Mouse (Mus musculus) myocyte (in vitro differentiated cells): Measurements from ENCODE around the gene Clasrp.

Experiments
- E2F4 ChIP-seq: IDR thresholded peaks from one replicate; pipeline ENCODE4 v1.6.1; 2011; ENCODE audit warnings: mild to moderate bottlenecking, control low read depth, moderate library complexity; ENCODE audit not compliant: insufficient read depth
- MYOD1 ChIP-seq, 3 experiments: IDR thresholded peaks; one replicate each; pipeline ENCODE4 v1.6.1; 2011; ENCODE audit warnings: control low read depth in 2 of 3, low read depth in 2 of 3, mild to moderate bottlenecking in 2 of 3, moderate library complexity in 1 of 3; ENCODE audit not compliant: insufficient read length in 2 of 3, control insufficient read depth in 1 of 3
- MYOG ChIP-seq, 3 experiments: IDR thresholded peaks; one replicate each; pipeline ENCODE4 v1.6.1; 2011; ENCODE audit warnings: control low read depth in 2 of 3, low read depth in 2 of 3, mild to moderate bottlenecking in 2 of 3; ENCODE audit not compliant: insufficient read length in 2 of 3, control insufficient read depth in 1 of 3, insufficient read depth in 1 of 3
- POLR2A ChIP-seq: IDR thresholded peaks from one replicate; pipeline ENCODE4 v1.6.1; 2011; ENCODE audit warnings: low read depth, mild to moderate bottlenecking, control low read depth, moderate library complexity; ENCODE audit not compliant: insufficient read length
- TCF12 ChIP-seq: IDR thresholded peaks from one replicate; pipeline ENCODE4 v1.6.1; 2011; ENCODE audit warnings: mild to moderate bottlenecking, control low read depth; ENCODE audit not compliant: poor library complexity, insufficient read depth, severe bottlenecking
- TCF3 ChIP-seq: IDR thresholded peaks from one replicate; pipeline ENCODE4 v1.6.1; 2011; ENCODE audit warnings: low read depth, control low read depth; ENCODE audit not compliant: insufficient read length
- USF1 ChIP-seq: IDR thresholded peaks from one replicate; pipeline ENCODE4 v1.6.1; 2011; ENCODE audit warnings: low read depth, mild to moderate bottlenecking, control low read depth, moderate library complexity

DNA sequence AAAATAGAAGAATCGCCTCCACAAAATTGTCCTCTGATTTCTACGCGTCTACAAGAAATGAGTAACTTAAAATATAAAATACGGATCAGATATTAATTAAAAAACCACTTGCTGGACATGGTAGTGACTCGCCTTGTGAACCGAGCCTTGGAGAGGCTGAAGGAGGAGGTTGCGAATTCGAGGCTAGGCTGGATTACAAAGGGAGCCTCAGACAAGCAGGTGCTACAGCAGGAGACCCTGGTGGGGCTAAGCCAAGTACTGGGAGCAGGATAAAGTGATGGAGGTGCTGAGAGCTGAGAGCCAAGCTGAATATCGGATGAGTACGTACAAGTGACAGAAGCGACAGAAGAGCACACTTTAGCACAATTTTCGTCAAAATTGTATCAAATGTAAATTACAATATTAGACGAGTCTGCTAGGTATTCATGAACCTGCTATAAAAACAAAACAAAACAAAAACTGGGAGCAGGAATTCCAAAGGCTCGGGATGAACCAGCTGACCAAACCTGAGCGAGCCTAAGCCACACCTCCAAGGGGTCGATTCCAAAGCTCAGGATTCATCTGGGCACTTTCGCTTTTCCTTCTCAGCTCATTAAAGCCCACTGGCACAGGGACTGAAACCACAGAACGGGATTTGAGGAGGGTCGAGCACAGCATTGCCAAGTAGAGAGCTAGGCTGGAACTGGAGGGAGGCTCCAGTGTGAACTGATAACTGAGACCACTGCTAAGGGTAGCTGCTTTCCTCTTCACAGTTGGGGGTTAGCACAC lies 41.5 kb downstream of the Clasrp start, which contains the start of gene Ppp1r37:
- TF ChIP-seq POLR2A = no peak
- TF ChIP-seq MYOG (IDR thresholded peaks at IDR 0.05; ENCODE audit: control insufficient read depth in 1 of 3, insufficient read depth in 1 of 3, insufficient read length in 2 of 3, low read depth in 2 of 3) = no peak
- TF ChIP-seq TCF3 = no peak
- TF ChIP-seq USF1 = no peak
- no peak for TF ChIP-seq TCF12
- TF ChIP-seq MYOD1 (IDR thresholded peaks at IDR 0.05; ENCODE audit: control insufficient read depth in 1 of 3, insufficient read length in 2 of 3, low read depth in 2 of 3) = no peak
- TF ChIP-seq E2F4 = no peak
